Mouse (Mus musculus) stomach, embryonic 14.5 days (tissue): Measurements from ENCODE around the gene Wdr48. TPM values are rescaled to one million over a fixed set of nuclear protein-coding genes. Genes with fewer than 3 reads are reported as not detected.

Source experiments
- ATAC-seq: fragments of 200-750 bp; cut with Nextera tagmentation; 2 replicates; pipeline ENCODE4 v1.8.0; 2017; ENCODE audit warnings: low read depth, moderate TSS enrichment; ENCODE audit not compliant: insufficient number of reproducible peaks, insufficient read depth, low FRiP score
- H3K27ac ChIP-seq: fragments of 300-500 bp; sonication (generic); 2 replicates; pipeline ENCODE4 v1.5.1; 2014; ENCODE audit warnings: mild to moderate bottlenecking, low read length, moderate library complexity, mixed read lengths
- H3K27me3 ChIP-seq: fragments of 300-500 bp; sonication (generic); 2 replicates; pipeline ENCODE4 v1.6.1; 2014; ENCODE audit warnings: low read length, control low read depth, mixed read lengths; ENCODE audit not compliant: control insufficient read depth, insufficient read depth
- H3K36me3 ChIP-seq: fragments of 300-500 bp; sonication (generic); 2 replicates; pipeline ENCODE4 v1.6.1; 2014; ENCODE audit warnings: mild to moderate bottlenecking, control low read depth, low read length, moderate library complexity, mixed read lengths; ENCODE audit not compliant: control insufficient read depth, insufficient read depth
- H3K4me1 ChIP-seq: fragments of 300-500 bp; sonication (generic); 2 replicates; pipeline ENCODE4 v1.6.1; 2014; ENCODE audit warnings: low read length, control low read depth, mixed read lengths; ENCODE audit not compliant: control insufficient read depth, insufficient read depth
- H3K4me2 ChIP-seq: fragments of 300-500 bp; sonication (generic); replicated peaks from 2 replicates; pipeline ENCODE4 v1.6.1; 2014; ENCODE audit warnings: low read depth, low read length, control low read depth
- H3K4me3 ChIP-seq: fragments of 300-500 bp; sonication (generic); 2 replicates; pipeline ENCODE4 v1.5.1; 2014; ENCODE audit warnings: low read depth, low read length, control low read depth
- H3K9ac ChIP-seq: fragments of 300-500 bp; sonication (generic); replicated peaks from 2 replicates; pipeline ENCODE4 v1.6.1; 2014; ENCODE audit warnings: low read depth, mild to moderate bottlenecking, control low read depth, low read length, moderate library complexity, mixed read lengths
- H3K9me3 ChIP-seq: fragments of 300-500 bp; sonication (generic); 2 replicates; pipeline ENCODE4 v1.6.1; 2016; ENCODE audit warnings: low read depth, low read length, control low read depth; ENCODE audit not compliant: control insufficient read depth
- WGBS: fragments of 180-500 bp; shearing (Covaris S2); extraction: QIAGEN DNeasy Blood & Tissue Kit; methylation state at CpG from one replicate; pipeline ENCODE4 v1.1.7; 2014; 5-methylcytosine and 5-hydroxymethylcytosine counted together
- polyA plus RNA-seq: library from polyadenylated mRNA; unstranded; fragments of >200 nt; fragmentation: Nextera tagmentation; extraction: Ambion mirVana; gene quantifications from 2 replicates; pipeline ENCODE4 v1.2.1, GENCODE M21; 2014

Wdr48 gene
- polyA plus RNA-seq, 1 experiment from 2014 or later = 57.9 TPM

DNA sequence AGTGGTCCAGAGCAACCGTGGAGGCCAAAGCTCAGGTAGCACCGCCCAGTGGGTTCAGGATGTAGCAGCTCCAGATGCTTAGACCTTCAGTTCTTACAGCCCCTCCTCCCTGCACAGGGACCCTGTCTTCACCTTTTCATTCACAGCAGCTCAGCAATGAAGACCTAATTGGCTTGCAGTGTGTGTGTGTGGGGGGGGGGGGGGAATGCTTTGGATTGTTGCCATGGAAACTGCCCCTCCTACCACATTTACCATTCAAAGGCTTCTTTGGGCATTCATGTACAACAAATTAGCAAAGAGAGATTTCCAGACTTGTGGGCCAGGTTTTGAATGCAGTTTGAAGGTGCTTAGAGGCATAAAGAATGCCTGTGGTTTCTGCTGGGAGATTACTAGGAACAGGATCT, 5.8 kb upstream of the Wdr48 start:
- Histone ChIP-seq H3K9me3 (no peaks in the 10 kb centered on the region), H3K4me1 (no peaks in the 10 kb centered on the region), H3K4me3 (no peak overlapping the region), H3K27ac (no peak overlapping the region), H3K4me2 (no peak overlapping the region), H3K27me3 (no peaks in the 10 kb centered on the region), H3K36me3 (no peaks in the 10 kb centered on the region), H3K9ac (no peak overlapping the region)
- ATAC-seq = no peak
- WGBS = 56% methylated on average over 2 of the region's 2 CpGs

DNA sequence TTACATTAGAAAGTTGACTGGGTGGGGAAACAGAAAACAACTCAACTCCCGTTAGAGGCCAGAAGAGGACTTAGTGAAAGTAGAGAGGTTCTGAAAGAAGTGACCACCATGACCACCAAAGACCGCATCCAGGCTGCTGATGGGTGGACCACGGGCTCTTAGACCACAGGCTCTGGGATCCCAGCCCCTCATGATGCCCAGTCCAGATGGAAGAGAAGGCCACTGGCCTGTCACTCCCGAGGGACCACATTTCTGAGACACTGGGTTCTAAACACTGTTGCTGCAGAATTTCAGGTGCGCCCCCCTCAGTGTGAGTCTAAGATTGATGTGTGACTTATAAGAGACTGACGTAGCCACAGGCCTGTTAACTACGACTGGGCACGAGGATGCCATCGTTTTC, 5.2 kb upstream of the Wdr48 start:
- no peak overlapping the region for H3K27ac ChIP-seq
- no peak overlapping the region for H3K4me3 ChIP-seq
- H3K27me3 ChIP-seq = no peaks in the 10 kb centered on the region
- WGBS = 85% methylated on average over 9 of the region's 9 CpGs
- H3K9me3 ChIP-seq = no peaks in the 10 kb centered on the region
- H3K36me3 ChIP-seq = no peaks in the 10 kb centered on the region
- no peak overlapping the region for H3K9ac ChIP-seq
- no peak overlapping the region for H3K4me2 ChIP-seq
- ATAC-seq = no peak
- H3K4me1 ChIP-seq = no peaks in the 10 kb centered on the region; the same call in 1 of the 2 replicates

- no peaks in the 10 kb centered on the region for H3K36me3 ChIP-seq
- H3K4me1 ChIP-seq = peaks cover 4% of the 10 kb centered on the region
- H3K9ac ChIP-seq = no peak overlapping the region
- no peak overlapping the region for H3K4me2 ChIP-seq
- H3K27me3 ChIP-seq = no peaks in the 10 kb centered on the region
- ATAC-seq = no peak
- H3K4me3 ChIP-seq = no peak overlapping the region
- no peaks in the 10 kb centered on the region for H3K9me3 ChIP-seq
- WGBS = 36% methylated on average over 2 of the region's 2 CpGs
- H3K27ac ChIP-seq = no peak overlapping the region
Measured at GRCm38 (mm10) chr9:119890692-119891091, 4.0 kb upstream of the Wdr48 start.

GRCm38 (mm10) chr9:119893881-119894280, 797 bp upstream of the Wdr48 start:
- no peaks in the 10 kb centered on the region for H3K36me3 ChIP-seq
- H3K9ac ChIP-seq = no peak overlapping the region
- no peaks in the 10 kb centered on the region for H3K27me3 ChIP-seq
- WGBS = 85% methylated on average over 5 of the region's 5 CpGs
- H3K9me3 ChIP-seq = no peaks in the 10 kb centered on the region
- no peak overlapping the region for H3K27ac ChIP-seq
- H3K4me3 ChIP-seq = no peak overlapping the region
- peak overlapping the region; percentile 59 for H3K4me2 ChIP-seq
- H3K4me1 ChIP-seq = peaks cover 9% of the 10 kb centered on the region
- no peak for ATAC-seq

DNA sequence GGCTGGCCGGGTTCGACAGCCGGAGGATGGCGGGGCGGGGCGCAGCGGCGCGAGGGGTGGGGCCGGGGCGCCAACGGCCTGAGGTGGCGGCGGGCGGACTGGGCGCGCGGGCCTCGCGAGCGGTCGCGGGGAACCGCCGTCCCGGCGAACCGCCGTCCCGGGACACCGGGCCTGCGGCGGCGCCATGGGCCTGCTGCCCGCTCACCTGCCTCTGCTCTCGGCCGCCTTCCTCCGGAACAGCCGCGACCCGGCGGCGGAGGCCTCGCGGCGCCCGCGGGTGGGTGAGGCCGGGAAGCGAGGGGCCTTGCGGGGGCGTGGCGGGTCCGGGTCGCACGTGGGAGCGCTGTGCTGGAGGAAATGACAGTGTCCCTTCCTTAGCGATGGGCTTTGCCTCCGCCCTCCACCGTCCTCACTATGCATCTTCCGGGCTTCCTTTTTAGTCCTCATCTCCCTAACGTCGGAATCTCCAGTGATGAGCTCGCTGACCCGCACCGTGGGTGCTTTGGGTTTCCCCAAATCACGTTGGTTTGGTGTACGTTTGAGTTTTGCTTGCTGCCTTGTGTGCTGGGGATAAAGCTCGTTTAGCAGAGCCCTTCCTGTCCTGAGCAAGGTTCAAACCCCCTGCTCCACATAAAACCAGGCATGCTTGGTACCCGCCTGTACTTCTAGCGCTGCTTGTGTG, 503 bp downstream of the Wdr48 start:
- H3K9ac ChIP-seq = peak overlapping the region; percentile 71
- H3K4me2 ChIP-seq = peak overlapping the region; percentile 89
- H3K9me3 ChIP-seq = no peaks in the 10 kb centered on the region
- H3K4me1 ChIP-seq = peaks cover 9% of the 10 kb centered on the region
- ATAC-seq = peak; percentile 79
- no peaks in the 10 kb centered on the region for H3K27me3 ChIP-seq
- H3K27ac ChIP-seq = peak overlapping the region; percentile 3; the same call in 1 of the 2 replicates
- WGBS = 1% methylated on average over 43 of the region's 71 CpGs
- peak overlapping the region; percentile 86 for H3K4me3 ChIP-seq
- H3K36me3 ChIP-seq = no peaks in the 10 kb centered on the region

DNA sequence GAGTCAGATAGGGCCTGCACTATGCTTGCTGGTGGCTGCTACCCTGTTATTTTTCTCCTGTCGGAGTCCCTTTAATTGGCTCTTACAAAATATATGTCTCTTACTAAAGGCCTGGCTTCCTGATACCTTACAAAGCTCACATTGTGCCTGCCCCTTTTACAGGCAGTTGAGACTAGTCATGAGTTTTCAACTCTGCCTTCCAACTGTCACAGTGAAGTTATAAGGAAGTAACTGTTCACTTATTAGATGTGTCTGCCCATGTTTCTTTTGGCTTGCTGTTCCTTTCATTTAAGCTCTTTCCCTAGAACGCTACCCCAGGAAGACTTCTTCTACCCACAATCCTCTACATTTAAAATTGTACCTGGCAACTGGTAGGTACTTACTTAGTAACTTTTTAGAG, 4.8 kb downstream of the Wdr48 start:
- H3K4me1 ChIP-seq = peaks cover 9% of the 10 kb centered on the region
- H3K27ac ChIP-seq = no peak overlapping the region
- 91% methylated on average over 2 of the region's 2 CpGs for WGBS

DNA sequence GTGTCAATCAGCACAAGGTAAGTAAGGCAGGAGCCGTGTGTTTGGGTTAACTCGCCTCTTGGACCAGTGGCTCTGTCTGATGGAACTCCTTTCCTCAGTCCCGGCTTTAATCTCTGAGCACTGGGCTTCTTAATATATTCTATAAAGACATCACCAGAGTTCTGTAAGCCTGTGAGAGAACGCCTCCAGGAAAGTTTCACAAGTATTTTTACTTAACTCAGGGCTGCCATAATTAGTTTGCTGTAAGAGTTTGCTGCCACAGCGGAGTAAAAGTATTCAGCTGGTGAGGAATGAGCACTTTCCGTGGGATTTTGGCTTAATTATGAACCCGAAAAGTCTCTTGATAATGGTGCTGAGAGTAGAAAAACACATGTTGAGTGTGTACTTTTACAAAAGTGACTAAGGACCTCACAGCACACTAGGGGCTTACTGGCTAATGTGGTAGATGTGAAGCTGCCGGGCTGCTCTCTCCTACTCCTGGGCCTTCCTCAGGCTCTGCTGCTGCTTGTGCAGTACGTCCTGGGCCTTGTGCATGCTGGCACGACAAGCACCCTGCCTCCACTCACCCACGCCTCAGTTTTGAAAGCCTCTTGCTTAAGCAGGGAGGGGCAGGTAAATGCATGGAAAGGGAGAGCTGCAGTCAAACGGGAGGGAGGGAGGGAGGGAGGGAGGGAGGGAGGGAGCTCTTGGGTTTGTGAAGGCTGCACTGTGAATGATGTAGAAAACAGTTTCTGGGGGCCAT, 7.9 kb downstream of the Wdr48 start:
- Histone ChIP-seq H3K4me3 (no peak overlapping the region), H3K27ac (no peak overlapping the region), H3K9me3 (no peaks in the 10 kb centered on the region), H3K27me3 (no peaks in the 10 kb centered on the region), H3K36me3 (peaks cover 42% of the 10 kb centered on the region), H3K9ac (no peak overlapping the region), H3K4me2 (no peak overlapping the region), H3K4me1 (no peaks in the 10 kb centered on the region)
- no peak for ATAC-seq
- 82% methylated on average over 12 of the region's 12 CpGs for WGBS

More for the DNA sequence above, 4.8 kb downstream of the Wdr48 start:
- Histone ChIP-seq H3K4me2 (no peak overlapping the region), H3K4me3 (no peak overlapping the region), H3K27me3 (no peaks in the 10 kb centered on the region), H3K9me3 (no peaks in the 10 kb centered on the region), H3K9ac (no peak overlapping the region), H3K36me3 (peaks cover 19% of the 10 kb centered on the region)
- no peak for ATAC-seq

GRCm38 (mm10) chr9:119908708-119909107, 14.0 kb downstream of the Wdr48 start:
- no peak for ATAC-seq
- Histone ChIP-seq H3K27me3 (no peaks in the 10 kb centered on the region), H3K9me3 (no peaks in the 10 kb centered on the region), H3K4me2 (no peak overlapping the region), H3K9ac (no peak overlapping the region), H3K4me3 (no peak overlapping the region), H3K36me3 (peaks cover 81% of the 10 kb centered on the region), H3K27ac (no peak overlapping the region), H3K4me1 (no peaks in the 10 kb centered on the region)
- WGBS = 94% methylated on average over 3 of the region's 3 CpGs
